Mouse (Mus musculus) heart, adult 2 months (tissue): ENCODE results near the gene Gnaq.

Source experiments
- CTCF ChIP-seq: fragments of 200-600 bp; IDR thresholded peaks from 2 replicates; pipeline ENCODE4 v1.8.1; 2022; ENCODE audit warnings: antibody characterized with exemption, mild to moderate bottlenecking, moderate library complexity
- EP300 ChIP-seq: fragments of 200-500 bp; IDR thresholded peaks from 2 replicates; pipeline ENCODE4 v1.6.1; 2011; ENCODE audit warnings: low read depth, low read length, control low read depth; ENCODE audit not compliant: insufficient read depth
- POLR2A ChIP-seq: fragments of 200-500 bp; IDR thresholded peaks from 2 replicates; pipeline ENCODE4 v1.6.1; 2011; ENCODE audit warnings: mild to moderate bottlenecking, low read depth, low read length, control low read depth; ENCODE audit not compliant: insufficient read depth

GRCm38 (mm10) chr19:16287307-16287706 lies 154.7 kb downstream of the Gnaq start:
- TF ChIP-seq CTCF: no peak
- no peak for TF ChIP-seq POLR2A
- no peak for TF ChIP-seq EP300
